Mouse (Mus musculus) limb, embryonic 14.5 days (tissue): ENCODE measurements around the gene Med13l. TPM values are rescaled to one million over a fixed set of nuclear protein-coding genes. Genes with fewer than 3 reads are reported as not detected.

Source experiments
- ATAC-seq: fragments of 200-750 bp; cut with Nextera tagmentation; 2 replicates; pipeline ENCODE4 v1.8.0; 2017; ENCODE audit warnings: low read depth, moderate number of reproducible peaks, moderate TSS enrichment; ENCODE audit not compliant: low FRiP score
- DNase-seq: peaks from one replicate; pipeline ENCODE4 v3.0.0-alpha.2; 2015; ENCODE audit warnings: low spot score
- H3K27ac ChIP-seq: fragments of 300-500 bp; sonication (generic); replicated peaks from 2 replicates; pipeline ENCODE4 v1.5.1; 2014; ENCODE audit warnings: low read depth, mild to moderate bottlenecking, low read length, moderate library complexity, mixed read lengths
- H3K27me3 ChIP-seq: fragments of 300-500 bp; sonication (generic); 2 replicates; pipeline ENCODE4 v1.6.1; 2014; ENCODE audit warnings: low read length, mixed read lengths; ENCODE audit not compliant: control insufficient read depth, insufficient read depth
- H3K36me3 ChIP-seq: fragments of 300-500 bp; sonication (generic); 2 replicates; pipeline ENCODE4 v1.6.1; 2014; ENCODE audit warnings: mild to moderate bottlenecking, low read length, moderate library complexity, mixed read lengths; ENCODE audit not compliant: control insufficient read depth, insufficient read depth
- H3K4me1 ChIP-seq: fragments of 300-500 bp; sonication (generic); 2 replicates; pipeline ENCODE4 v1.6.1; 2014; ENCODE audit warnings: antibody characterized with exemption, low read length, mixed read lengths; ENCODE audit not compliant: control insufficient read depth, insufficient read depth
- H3K4me2 ChIP-seq: fragments of 300-500 bp; sonication (generic); replicated peaks from 2 replicates; pipeline ENCODE4 v1.6.1; 2014; ENCODE audit warnings: low read depth, mild to moderate bottlenecking, low read length, moderate library complexity; ENCODE audit not compliant: severe bottlenecking
- H3K4me3 ChIP-seq: fragments of 300-500 bp; sonication (generic); replicated peaks from 2 replicates; pipeline ENCODE4 v1.5.1; 2014; ENCODE audit warnings: low read length
- H3K9ac ChIP-seq: fragments of 300-500 bp; sonication (generic); 2 replicates; pipeline ENCODE4 v1.6.1; 2014; ENCODE audit warnings: mild to moderate bottlenecking, low read depth, low read length, moderate library complexity; ENCODE audit not compliant: severe bottlenecking
- H3K9me3 ChIP-seq: fragments of 300-500 bp; sonication (generic); 2 replicates; pipeline ENCODE4 v1.6.1; 2016; ENCODE audit warnings: low read length; ENCODE audit not compliant: control insufficient read depth
- POLR2A ChIP-seq: fragments of 200-500 bp; IDR thresholded peaks from 2 replicates; pipeline ENCODE4 v1.8.0; 2012; ENCODE audit warnings: inconsistent platforms, mild to moderate bottlenecking, moderate library complexity, borderline replicate concordance; ENCODE audit not compliant: insufficient read depth, insufficient read length; ENCODE audit errors: extremely low read depth
- WGBS: fragments of 180-500 bp; shearing (Covaris S2); extraction: QIAGEN DNeasy Blood & Tissue Kit; methylation state at CpG from one replicate; pipeline ENCODE4 v1.1.7; 2014; 5-methylcytosine and 5-hydroxymethylcytosine counted together
- polyA plus RNA-seq, 2 experiments: library from polyadenylated mRNA; depleted of rRNA in 1 of 2; stranded (reverse) in 1 of 2; unstranded in 1 of 2; fragments of >200 nt; fragmentation: Nextera tagmentation in 1 of 2; extraction: Ambion mirVana in 1 of 2; gene quantifications; 2 replicates each; pipeline versions ENCODE4 v1.2.1 to v1.2.3; 2012 to 2014

The Med13l gene
- polyA plus RNA-seq, 2 experiments = 17.8 to 19.8 TPM

DNA sequence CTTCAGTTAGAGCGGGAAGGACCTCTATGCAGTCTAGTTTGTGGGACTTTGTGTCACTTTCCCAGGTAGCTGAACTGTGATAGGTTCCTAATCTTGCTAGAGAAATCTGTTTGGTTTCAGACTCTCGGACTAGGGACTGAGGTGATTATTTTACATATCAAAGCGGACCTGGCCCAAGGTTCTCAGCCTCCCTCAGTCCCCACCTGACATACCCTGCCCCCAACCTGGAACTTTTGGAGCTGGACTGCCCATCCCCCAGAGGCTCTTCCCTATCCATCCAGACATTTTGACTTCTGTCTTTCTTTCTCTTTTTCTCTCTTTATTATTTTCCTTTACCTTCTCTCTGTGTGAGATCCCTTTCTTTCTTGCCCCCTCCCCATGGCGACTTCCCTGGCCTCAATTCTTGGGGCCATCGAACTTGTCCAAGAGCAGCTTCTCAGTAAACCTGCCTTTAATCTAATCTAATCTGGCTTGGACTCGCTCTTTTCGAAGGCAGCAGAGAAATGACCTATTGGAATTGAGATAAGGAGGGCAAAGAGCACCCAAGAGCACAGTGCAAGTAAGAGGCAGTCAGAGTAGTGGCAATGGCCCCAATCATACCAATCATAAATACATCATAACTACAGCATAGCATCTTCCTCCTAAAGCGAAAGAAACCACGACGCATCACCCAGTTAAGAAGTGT is 130.7 kb downstream of the Med13l start:
- H3K27ac ChIP-seq = no peak overlapping the region
- WGBS = 85% methylated on average over 10 of the region's 10 CpGs

GRCm38 (mm10) chr5:118691710-118692040 is 131.2 kb downstream of the Med13l start:
- H3K4me1 ChIP-seq = peaks cover 6% of the 10 kb centered on the region
- no peak overlapping the region for H3K4me3 ChIP-seq
- no peaks in the 10 kb centered on the region for H3K9me3 ChIP-seq
- H3K36me3 ChIP-seq = 0 out of 2 replicates have a peak, but pooled peaks cover 5% of the 10 kb centered on the region
- no peak overlapping the region for H3K27ac ChIP-seq
- no peaks in the 10 kb centered on the region for H3K27me3 ChIP-seq
- no peak for TF ChIP-seq POLR2A
- H3K4me2 ChIP-seq = no peak overlapping the region
- no peak for ATAC-seq
- no peak for DNase-seq
- 71% methylated on average over 7 of the region's 7 CpGs for WGBS
- H3K9ac ChIP-seq = no peak overlapping the region

More for the DNA sequence above, 130.7 kb downstream of the Med13l start:
- no peak overlapping the region for H3K9ac ChIP-seq
- no peak for TF ChIP-seq POLR2A
- no peak overlapping the region for H3K4me3 ChIP-seq
- no peaks in the 10 kb centered on the region for H3K9me3 ChIP-seq
- ATAC-seq (no peak), DNase-seq (no peak)
- no peak overlapping the region for H3K4me2 ChIP-seq
- H3K27me3 ChIP-seq = no peaks in the 10 kb centered on the region
- 0 out of 2 replicates have a peak, but pooled peaks cover 5% of the 10 kb centered on the region for H3K36me3 ChIP-seq
- peaks cover 6% of the 10 kb centered on the region for H3K4me1 ChIP-seq

DNA sequence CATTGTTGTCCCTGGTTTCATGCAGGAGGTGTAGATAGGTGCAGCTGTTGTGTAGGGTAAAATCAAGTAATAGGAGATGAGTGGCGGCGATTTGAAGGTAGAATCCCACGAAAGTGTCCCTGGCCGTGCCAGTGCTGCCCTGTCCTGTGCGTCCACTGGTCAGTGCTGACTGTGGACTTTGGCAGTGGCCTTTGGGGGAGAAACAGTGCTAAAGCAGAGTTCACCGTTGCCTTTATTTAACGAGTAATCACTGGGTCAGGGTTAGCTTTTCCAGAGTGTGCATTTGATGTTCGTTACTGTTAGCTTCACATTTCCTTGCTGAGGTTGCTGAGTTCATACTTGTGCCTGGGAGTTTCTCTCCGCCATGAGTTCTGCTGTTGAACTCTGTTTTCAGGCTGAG is 133.5 kb downstream of the Med13l start:
- Histone ChIP-seq H3K27me3 (no peaks in the 10 kb centered on the region), H3K36me3 (0 out of 2 replicates have a peak, but pooled peaks cover 5% of the 10 kb centered on the region), H3K4me1 (no peaks in the 10 kb centered on the region; the same call in 1 of the 2 replicates), H3K9ac (no peak overlapping the region), H3K4me3 (no peak overlapping the region), H3K9me3 (no peaks in the 10 kb centered on the region), H3K4me2 (no peak overlapping the region), H3K27ac (no peak overlapping the region)
- 78% methylated on average over 9 of the region's 9 CpGs for WGBS
- ATAC-seq (no peak), DNase-seq (no peak)
- TF ChIP-seq POLR2A = no peak

GRCm38 (mm10) chr5:118697073-118697472 is 136.6 kb downstream of the Med13l start:
- H3K27ac ChIP-seq = no peak overlapping the region
- whole genome bisulfite sequencing = 86% methylated on average over 7 of the region's 7 CpGs

DNA sequence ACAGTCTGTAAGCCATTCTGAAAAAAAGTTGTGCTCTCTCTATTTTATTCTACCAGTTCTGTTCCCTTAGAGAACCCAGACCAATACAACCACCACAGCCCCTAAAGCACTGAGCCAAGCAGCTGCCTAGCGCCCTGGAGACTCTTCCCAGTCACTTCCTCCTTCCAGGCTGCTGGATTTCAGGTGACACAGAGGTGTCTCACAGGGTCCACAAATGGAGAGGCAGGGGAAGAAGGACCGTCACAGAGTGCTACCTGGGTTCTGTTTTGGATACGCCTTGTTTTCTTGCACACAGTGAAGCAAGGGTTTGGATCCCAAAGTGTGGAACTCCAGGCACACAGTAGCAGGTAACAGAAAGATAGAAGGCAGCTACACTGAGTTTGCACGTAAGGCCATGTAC is 140.5 kb downstream of the Med13l start:
- Histone ChIP-seq H3K9ac (no peak overlapping the region), H3K4me2 (no peak overlapping the region), H3K9me3 (no peaks in the 10 kb centered on the region), H3K27ac (no peak overlapping the region), H3K27me3 (no peaks in the 10 kb centered on the region), H3K4me3 (no peak overlapping the region), H3K4me1 (peaks cover 28% of the 10 kb centered on the region), H3K36me3 (no peaks in the 10 kb centered on the region)
- 91% methylated on average over 4 of the region's 4 CpGs for WGBS
- TF ChIP-seq POLR2A = no peak
- no peak for DNase-seq
- no peak for ATAC-seq

More at GRCm38 (mm10) chr5:118697073-118697472, 136.6 kb downstream of the Med13l start:
- Histone ChIP-seq H3K27me3 (no peaks in the 10 kb centered on the region), H3K4me1 (peaks cover 11% of the 10 kb centered on the region), H3K36me3 (no peaks in the 10 kb centered on the region), H3K4me2 (no peak overlapping the region), H3K9me3 (no peaks in the 10 kb centered on the region), H3K4me3 (no peak overlapping the region), H3K9ac (no peak overlapping the region)
- no peak for TF ChIP-seq POLR2A
- ATAC-seq (no peak), DNase-seq (no peak)
